Mouse (Mus musculus): ENCODE data around the gene Ighmbp2. TPM values are rescaled to one million over a fixed set of nuclear protein-coding genes. Genes with fewer than 3 reads are reported as not detected.

The Ighmbp2 gene
- total RNA-seq, 2 experiments from 2014 or later: 5.9 to 6.1 TPM

Small RNA genes within 50 kb of the gene (microRNA-seq; reads per million reads assigned to microRNA genes)
- gene Mir6984: not detected

Other genes starting within 250 kb of the Ighmbp2 start
- gene Mrpl21, start 116 bp downstream of the Ighmbp2 start, total RNA-seq (2021): 10 to 100 TPM; 63.7 to 67.5 TPM
- 10 to 100 TPM; 52.0 to 67.5 TPM for gene Cpt1a, start 39.3 kb upstream of the Ighmbp2 start, total RNA-seq (2021)
- gene Tesmin, start 105.8 kb upstream of the Ighmbp2 start, total RNA-seq (2021): 1 to 10 TPM; 1.1 to 1.3 TPM
- gene Gal, start 131.5 kb upstream of the Ighmbp2 start, total RNA-seq (2021): not detected